Mouse (Mus musculus) yolk sac, embryonic 10.5 days (tissue): ENCODE data around the gene Grid2.

Experiments
- DNase-seq: peaks from one replicate; pipeline ENCODE4 v3.0.0-alpha.2; 2017; ENCODE audit warnings: low spot score

Grid2 gene

DNA sequence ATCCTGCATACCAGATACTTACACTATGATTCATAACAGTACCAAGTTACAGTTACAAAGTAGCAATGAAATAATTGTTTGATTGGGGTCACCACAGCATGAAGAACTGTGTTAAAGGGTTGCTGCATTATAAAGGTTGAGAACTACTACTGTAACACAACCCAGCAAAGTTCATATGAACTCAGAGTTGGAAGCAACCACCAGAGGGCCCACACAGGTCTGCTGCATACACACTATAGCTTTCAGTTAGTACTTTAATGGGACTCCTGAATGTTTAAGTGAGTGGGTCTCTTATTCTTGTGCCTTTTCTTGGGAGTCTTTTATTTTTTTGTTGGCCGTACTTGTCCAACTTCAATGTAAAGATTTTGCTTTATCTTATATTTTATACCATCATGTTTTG lies 1057.5 kb downstream of the Grid2 start:
- no peak for DNase-seq

DNA sequence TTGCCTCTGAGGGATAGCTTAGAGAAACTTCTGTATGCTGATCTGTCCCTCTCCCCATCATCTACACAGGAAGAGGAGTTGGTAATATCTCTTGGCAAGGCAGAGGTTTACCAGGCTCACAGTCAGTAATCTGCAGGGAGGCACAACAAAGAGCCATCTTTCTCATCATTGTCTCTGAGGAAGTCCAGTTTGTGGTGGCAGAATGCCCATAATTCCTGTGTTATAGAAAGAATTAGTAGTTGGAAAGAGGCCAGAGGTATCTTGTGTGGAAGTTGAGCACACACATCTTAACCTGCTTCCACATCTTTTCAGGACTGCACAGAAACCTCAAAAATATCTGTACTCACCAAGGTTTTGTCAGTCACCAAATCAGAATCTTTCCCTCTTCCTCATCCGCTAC lies 1071.3 kb downstream of the Grid2 start:
- no peak for DNase-seq

DNA sequence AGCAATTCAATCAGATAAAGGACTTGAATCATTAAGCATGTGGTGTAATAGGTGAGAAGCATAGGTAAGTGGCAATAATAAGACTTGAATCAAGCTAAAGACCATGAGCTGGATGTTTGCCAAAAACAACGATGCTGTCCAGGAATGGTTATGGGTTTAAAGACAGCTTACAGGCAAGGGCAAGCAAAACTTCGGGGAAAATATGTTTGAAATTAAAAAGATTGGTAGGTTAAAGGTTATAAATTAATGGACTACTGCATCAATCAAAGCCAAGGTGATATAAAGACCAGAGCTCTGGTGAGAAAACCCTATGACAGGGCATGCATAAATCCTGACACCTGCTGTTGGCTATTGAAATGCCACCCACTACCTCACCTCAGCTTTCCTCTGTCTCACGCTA lies 1072.2 kb downstream of the Grid2 start:
- no peak for DNase-seq

DNA sequence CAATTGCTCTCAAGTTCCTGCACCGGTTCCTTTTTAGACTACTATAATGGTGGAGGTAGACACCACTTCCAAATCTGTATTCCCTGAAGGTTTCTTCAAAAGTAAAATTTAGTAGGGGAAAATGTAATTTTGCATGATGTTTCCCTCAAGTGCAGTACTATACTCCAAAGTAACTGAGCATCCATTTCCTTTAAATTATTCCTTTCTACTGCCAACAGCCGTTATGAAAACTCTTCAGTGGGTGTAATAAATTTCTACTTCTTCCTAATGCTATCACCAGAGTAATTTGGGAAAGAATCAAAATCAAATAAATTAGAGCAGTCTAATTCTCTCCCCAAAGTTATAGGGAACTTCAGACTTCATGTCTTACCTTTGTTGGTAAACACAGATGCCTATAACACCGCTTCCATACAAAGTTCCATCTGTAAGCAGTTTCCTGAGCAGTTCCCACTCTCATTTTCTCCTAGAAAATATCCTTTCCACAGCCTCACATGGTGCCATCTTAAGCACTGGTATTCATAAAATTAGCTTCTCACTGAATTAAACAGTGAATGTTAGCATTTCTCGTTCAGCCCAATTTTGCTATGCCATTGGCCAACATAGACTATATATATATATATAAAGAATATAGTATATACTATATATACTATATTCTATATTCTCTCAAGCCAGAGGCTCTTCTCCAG lies 1142.9 kb downstream of the Grid2 start:
- DNase-seq: no peak

DNA sequence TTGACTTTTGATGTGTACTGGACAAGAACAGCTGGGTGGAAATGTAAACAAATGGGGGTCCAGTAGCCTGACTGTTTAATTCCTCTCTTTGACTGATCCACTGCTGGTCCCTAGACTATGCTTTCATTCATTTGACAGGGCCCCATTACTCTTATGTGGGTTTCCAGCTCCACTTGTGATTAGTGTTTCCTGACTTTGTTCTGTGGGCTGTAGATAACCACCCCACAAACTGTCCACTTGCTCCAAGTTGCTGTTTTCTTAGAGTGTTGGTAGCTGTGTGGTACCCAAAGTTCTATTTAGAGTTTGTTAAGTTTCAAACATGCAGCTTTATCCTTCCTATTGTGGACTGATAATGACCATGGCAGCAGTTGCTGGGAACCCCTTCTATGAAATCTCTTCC lies 1172.0 kb downstream of the Grid2 start:
- no peak for DNase-seq

DNA sequence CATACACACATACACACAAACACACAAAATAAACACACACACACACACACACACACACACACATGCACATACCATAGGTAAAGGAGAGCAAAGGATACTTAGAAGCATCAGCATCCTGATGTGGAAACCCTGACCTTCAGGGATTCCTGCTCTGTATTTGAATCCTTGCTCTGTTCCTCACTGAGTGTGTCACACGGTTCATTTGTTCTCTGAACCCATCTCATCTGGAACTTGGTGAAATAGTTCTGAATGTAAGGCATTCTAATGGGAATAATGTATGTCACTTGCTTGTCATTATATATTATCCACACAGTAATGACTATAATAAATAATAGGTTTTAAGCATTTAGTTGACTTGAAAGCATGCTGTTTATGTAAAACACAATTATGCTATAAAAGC lies 1173.2 kb downstream of the Grid2 start:
- no peak for DNase-seq

DNA sequence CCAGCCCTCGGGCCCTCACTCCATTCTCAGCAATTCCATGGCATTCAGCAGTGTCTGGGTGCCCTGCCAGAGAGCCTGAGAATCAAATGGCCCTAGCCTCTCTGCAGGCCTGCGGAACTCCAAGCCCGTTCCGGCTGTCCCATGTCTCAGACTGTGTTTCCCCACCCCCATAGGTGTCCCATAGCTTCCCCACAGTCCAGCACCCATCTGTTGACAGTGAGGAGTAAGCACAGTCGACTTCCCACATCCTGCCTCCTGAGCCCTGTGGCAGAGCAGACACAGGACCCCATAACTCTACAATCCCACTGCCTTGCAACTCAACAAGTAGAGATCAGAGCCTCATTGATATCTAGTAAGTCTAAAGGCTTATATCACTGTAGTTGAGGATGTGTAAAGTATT lies 1192.5 kb downstream of the Grid2 start:
- no peak for DNase-seq

DNA sequence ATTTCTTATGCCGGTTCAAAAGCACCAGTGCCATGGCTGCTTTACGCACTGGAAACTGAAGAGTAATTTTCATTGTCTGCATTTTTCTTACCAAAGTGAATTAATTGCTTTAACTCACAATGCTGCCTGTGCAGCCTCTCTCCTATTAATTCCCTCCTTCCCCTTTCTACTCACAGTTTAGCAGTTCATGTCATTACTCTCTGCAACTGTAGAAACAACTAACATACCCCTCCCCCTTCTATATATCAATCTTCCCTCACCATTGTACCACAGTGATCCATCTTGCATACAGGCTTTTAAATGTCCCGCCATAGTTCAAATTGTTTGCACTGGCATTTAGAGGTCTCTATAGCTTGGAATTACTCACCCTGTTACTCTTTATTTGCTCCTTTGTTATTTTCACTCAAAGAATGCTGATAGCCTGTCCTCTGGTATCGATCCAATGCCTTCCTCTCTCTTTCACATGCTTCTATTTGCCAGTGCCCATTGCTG lies 1193.2 kb downstream of the Grid2 start:
- no peak for DNase-seq

DNA sequence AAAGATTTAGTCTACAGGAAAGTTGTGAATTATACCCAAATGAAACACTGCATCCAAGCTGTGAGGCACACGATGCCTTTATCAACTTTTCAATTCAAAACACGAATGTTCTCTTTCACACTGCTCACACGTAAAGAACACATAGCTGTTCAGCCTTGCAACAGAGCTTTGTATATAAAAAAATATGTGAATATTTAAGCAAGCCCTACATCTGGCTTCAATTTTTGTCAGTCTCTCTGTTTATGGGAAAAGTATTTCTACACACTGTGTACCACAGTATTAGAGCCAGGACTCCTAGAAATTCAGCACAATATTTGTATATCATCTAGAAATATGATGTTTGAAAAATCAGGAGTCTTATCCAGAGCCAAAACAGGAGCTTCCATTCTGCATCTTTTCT lies 1195.1 kb downstream of the Grid2 start:
- DNase-seq: no peak

DNA sequence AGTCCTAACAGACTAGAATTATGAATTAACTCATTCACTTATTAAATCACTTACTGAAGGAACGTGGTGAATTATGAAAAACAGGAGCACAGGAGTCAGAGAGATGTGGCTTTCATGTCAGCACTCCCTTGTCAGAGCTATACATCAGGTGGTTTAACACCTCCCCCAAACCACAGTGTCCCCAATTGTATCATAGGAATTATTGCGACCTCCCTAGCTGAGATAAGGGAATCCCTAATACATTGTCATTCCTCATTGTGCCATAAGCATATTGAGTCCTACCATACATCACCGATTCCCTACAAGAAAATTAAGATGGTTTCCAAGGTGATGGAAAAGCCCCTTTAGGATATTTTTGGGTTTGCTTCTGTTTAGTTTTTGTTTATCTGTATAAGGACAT lies 1224.2 kb downstream of the Grid2 start:
- DNase-seq: no peak

DNA sequence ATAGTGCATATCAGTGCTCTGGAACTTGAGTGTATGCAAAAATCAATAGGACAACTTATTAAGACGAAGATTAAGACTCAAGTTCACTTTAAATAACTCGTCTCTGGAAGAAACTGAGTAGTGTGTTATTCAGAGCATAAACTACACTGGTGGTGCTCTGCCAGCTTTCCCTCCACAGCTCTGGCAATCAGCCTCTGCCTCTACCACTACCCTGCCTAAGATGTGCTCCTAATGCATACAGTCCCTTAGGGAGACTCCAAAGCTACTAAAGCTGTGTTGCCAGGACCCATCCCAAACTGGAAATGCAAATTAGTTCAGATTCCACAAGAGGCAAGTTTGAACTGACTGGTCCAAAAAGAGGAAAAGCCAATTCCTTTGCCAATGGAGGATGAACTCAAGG lies 1224.9 kb downstream of the Grid2 start:
- DNase-seq: no peak

DNA sequence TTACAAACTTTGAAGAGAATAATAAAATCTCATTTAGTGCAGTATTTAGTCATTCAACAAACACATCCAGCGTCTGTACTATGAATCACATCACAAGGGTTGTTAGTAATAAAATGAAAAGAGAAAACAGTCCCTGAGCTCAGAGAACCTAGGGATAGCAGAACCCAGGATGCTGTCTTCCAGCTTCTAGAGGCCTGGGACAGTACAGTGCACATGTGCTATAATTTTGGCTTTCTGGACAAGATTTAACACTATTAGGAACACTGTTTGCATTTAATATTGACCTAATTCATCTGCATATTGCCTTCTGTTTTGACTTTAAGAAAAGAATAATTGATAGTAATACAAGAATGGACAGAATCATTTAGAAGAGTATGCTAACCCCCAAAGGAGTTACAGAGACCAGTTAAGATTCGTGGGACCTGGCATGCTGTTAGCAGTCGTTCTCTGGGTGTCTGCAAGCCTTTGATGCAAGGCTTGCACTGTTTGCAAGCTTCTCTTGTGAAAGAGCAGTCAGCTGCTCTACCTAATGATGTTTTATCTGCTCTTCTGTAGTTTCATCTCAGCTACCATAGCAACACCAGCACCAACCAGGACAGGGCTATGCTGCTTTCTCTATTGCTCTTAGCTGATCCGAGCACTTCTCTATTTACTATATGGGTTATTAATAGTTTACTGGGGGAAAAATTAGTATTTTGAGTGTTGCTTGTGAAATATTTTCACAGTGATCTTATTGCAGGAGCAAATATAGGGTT lies 1234.8 kb downstream of the Grid2 start:
- no peak for DNase-seq

DNA sequence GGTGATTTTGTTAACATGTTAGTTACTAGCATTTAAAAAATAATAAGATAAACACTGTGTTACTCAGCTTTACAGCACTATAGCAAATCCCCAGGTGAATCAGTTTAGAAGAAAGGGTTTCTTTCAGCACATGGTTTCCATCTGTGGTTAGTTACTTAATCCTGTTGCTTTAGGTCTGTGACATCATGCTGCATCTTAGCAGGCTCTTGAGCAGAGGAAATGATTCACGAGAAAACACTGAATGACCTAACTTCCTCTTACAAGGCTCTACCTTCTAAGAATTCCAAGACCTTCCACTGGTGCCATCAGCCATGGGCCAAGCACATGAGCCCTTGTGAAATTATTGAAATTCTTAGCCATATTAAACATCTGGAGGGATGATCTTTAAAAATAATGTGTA lies 1248.7 kb downstream of the Grid2 start:
- DNase-seq: no peak

DNA sequence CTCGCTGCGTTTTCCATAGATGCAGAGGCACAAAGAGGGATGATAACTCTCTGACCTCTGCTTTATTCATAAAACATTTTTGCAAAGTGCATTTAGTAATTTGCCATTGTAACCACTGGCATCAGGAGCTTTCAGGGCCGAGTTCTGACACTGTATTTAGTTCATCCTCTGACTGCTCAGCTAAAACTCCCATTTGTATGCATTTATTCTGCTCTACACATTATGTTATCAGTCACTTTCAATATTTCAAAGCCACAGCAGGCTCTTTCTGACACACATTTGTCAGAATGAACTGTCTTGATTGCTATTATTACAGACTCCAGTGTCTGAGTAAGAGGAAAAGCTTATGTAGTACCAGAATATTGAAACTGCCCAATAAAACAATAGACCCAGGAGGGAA lies 1286.5 kb downstream of the Grid2 start:
- DNase-seq: no peak

DNA sequence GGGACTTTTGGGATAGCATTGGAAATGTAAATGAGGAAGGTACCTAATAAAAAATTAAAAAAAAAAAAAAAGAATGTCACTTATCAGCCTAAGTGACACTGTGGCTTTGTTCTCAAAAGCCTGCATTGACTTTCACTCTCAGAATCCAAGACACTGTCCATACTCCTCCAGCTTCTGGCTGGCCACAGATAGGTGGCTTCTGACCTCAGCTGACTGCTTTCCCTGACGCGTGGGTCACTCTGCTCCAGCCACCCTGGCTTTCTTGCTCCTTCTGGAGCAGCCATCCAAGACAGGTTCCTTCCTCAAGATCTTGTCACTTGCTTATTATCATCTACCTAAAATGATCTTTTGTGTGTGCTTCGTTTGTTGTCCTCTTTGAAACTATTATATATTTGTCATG lies 1298.0 kb downstream of the Grid2 start:
- no peak for DNase-seq

DNA sequence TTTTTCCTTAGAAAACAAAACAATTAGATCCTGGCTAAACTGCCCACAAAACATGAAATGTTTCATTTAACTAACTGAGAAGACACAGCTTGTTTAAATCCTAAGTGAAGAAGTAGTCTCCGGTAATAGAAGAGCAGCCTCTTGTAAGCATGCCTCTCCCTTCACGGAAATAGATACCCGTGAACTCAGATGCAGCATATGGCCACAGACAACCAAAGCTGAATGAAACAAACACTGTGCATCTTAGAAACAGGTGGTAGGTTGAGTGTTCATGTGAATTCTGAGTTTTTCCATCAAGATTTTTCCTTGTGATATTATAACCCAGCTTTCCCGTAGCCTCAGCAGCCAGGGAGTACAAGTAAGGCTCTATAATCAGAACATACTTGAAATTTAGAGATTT lies 1299.5 kb downstream of the Grid2 start:
- no peak for DNase-seq

DNA sequence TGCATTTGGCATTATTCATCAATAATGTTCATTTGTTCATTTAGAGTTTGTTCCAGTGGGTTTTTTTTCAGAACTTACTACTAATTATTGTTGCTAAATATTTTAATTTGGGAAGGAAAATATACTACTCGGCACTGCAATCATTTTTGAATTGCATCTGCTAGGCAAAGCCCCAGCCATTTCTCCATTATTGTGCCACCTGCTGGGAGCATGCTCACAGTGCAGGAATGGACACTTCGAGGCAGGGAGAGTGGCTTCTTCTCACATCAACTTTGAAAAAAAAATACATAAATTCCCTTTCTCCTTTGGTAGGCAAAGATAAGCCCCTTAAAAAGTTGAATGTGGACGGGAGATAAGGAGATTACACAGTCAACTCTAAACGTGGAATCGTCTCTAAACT lies 1312.9 kb downstream of the Grid2 start:
- no peak for DNase-seq

DNA sequence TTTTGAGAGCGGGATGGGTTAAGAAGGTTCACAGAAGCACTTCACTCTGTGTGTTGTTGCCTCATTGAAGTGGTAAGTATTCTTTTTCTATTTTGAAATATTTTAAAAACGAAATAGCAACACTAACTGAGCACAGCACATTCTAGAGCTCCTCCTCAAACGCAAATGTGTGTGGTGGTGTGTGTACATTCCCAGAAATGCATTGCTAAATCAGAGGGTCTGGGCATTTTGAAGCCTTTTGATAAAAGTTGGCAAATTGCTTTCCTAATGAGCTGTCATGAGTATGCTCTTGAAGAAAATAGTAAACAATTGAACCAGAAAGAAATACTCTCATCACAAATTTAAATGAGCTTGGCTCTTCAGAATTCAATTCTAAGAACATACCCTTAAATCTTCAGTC lies 1325.7 kb downstream of the Grid2 start:
- DNase-seq: no peak

DNA sequence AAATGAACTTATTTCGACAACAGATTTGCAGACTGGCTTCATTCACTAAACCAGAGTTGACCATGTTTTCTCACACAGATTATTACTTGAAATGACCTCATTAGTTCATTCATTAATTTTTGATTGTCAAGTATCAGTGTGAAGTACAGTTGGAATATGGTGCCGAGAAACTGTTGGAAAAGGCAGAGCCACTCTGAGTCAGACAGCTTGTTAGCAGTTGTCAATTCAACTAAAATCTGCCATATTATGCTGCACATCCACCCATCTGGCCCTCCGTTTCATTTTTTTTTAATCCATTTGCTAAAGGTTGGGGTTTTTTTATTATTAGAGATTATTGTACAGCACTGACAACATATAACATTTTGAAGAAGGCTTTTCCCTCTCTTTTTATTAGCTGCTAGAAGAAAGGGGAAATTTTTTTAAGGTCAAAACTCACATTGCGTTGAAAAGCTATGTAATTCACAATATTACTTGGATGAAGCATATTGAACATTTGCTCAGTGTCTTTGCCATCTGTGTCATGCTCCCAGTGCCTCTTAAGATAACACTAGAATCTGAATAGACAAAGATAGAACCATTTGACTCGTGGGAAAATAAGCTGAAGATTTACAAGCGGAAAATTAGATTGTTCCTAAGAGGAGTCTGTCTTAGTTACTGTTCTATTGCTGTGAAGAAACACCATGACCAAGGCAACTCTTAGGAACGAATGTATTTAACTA lies 1333.0 kb downstream of the Grid2 start:
- DNase-seq: no peak

DNA sequence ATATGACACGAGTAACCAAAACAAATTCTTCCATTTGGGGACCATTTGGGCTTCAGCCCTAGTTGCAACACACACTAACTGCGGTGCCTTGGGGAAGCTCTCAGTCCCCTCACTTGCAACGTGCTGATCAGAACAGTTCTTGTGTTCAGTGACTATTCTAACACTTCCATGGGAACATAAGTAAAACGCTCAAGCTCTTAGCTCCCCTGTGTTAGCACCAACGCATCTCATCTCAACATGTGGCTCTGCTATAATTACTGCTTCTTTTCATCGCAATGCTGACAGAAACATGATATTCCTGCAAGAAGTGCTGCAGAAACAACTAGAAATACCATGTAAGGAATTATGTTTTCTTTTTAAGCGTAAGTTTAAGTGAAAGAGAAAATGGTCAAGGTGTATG lies 1340.6 kb downstream of the Grid2 start:
- DNase-seq: no peak

DNA sequence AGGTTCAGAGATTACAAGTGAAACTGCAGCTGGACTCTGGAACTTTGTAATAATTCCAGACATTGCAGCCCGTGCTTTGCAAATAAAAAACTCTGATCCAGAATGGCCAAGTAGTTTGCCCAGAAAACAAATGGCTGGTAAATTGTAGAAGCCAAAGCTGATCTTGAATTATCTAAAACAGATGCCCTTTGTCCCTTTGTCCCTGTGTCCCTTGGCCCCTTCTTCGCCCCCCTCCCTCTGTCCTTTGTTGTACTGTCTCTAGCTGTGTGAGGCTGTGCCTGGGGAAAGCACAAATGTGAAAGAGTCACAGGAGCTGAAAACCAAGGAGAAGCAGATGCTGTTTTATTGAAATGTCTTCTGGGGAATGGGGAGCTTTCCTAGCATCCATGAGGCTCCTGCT lies 1341.2 kb downstream of the Grid2 start:
- DNase-seq: no peak

DNA sequence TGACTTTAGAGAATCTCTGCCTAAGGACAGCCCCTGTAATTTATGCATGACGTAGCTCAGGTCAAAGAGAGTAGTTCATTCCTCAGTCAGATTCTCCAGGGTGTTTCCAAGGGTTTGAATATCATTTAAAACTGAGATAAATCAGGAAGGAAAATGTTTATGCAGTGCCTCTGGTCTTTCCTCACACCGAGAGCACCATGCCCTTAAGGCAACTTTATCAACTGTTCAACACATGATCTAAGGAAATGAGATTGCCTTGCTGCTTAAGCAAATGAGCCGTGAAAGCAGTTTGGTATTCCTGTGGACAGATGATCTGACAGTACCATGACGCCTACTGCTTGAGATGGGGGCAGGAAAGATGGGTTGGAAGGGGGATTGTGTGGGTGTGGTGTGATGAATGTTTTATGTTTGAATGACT lies 1342.5 kb downstream of the Grid2 start:
- no peak for DNase-seq

DNA sequence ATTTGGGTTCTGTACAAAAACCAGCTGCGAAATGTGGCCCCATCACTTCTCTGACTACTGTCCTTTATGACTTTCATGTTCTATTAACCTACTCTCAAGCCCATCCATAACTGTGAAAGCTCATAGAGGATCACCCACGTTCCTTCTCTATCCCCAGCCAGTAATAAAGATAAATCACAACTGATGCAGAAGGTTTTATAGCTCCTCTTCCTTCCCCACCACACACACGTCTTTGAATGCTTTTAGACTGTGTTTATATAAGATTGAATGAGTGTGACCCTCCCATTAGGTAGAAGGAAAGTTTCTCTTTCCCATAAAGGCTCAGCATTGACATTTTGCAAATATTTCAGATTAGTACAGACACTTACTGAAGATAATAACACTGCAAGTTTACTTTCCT lies 1350.1 kb downstream of the Grid2 start:
- DNase-seq: no peak
